Mouse (Mus musculus) thymus, adult 2 months (tissue): ENCODE measurements around the gene Mum1. TPM values are rescaled to one million over a fixed set of nuclear protein-coding genes. Genes with fewer than 3 reads are reported as not detected.

ENCODE experiments used
- DNase-seq: peaks from one replicate; pipeline ENCODE4 v3.0.0; 2021
- H3K27ac ChIP-seq: fragments of 200-500 bp; 2 replicates; pipeline ENCODE4 v1.5.1; 2012; ENCODE audit warnings: low read length, control low read depth; ENCODE audit not compliant: control insufficient read depth, insufficient read depth
- H3K27me3 ChIP-seq: fragments of 200-500 bp; 2 replicates; pipeline ENCODE4 v1.6.1; 2012; ENCODE audit warnings: mild to moderate bottlenecking, low read length, moderate library complexity, mixed read lengths; ENCODE audit not compliant: control insufficient read depth, insufficient read depth
- H3K36me3 ChIP-seq: fragments of 200-500 bp; 2 replicates; pipeline ENCODE4 v1.6.1; 2012; ENCODE audit warnings: mild to moderate bottlenecking, low read length, moderate library complexity; ENCODE audit not compliant: control insufficient read depth, insufficient read depth
- H3K4me1 ChIP-seq: fragments of 200-500 bp; replicated peaks from 2 replicates; pipeline ENCODE4 v1.6.1; 2012; ENCODE audit warnings: low read length; ENCODE audit not compliant: control insufficient read depth, insufficient read depth
- H3K4me3 ChIP-seq: fragments of 200-500 bp; 2 replicates; pipeline ENCODE4 v1.5.1; 2012; ENCODE audit warnings: mild to moderate bottlenecking, low read length, control low read depth, moderate library complexity; ENCODE audit not compliant: control insufficient read depth, insufficient read depth
- CTCF ChIP-seq: fragments of 200-500 bp; IDR thresholded peaks from 2 replicates; pipeline ENCODE4 v1.5.1; 2012; ENCODE audit warnings: mild to moderate bottlenecking, control low read depth, low read length, moderate library complexity, borderline replicate concordance; ENCODE audit not compliant: control insufficient read depth, poor library complexity, insufficient read depth; ENCODE audit errors: extremely low read depth
- POLR2A ChIP-seq: fragments of 200-500 bp; IDR thresholded peaks from 2 replicates; pipeline ENCODE4 v1.6.1; 2012; ENCODE audit warnings: mild to moderate bottlenecking, low read length, control low read depth, moderate library complexity; ENCODE audit not compliant: control insufficient read depth, poor library complexity, insufficient read depth; ENCODE audit errors: extremely low read depth
- WGBS: fragments of 180-500 bp; shearing (Covaris S2); methylation state at CpG from one replicate; pipeline ENCODE4 v1.1.7; 2018; 5-methylcytosine and 5-hydroxymethylcytosine counted together
- polyA plus RNA-seq: library from polyadenylated mRNA; depleted of rRNA; stranded (reverse); fragments of >200 nt; gene quantifications from 2 replicates; pipeline ENCODE4 v1.2.3, GENCODE M21; 2012

Mum1 gene
- polyA plus RNA-seq, 1 experiment, result 111 TPM

- Histone ChIP-seq H3K4me3 (no peak overlapping the region), H3K4me1 (peaks cover 13% of the 10 kb centered on the region), H3K27ac (no peak overlapping the region), H3K27me3 (no peaks in the 10 kb centered on the region), H3K36me3 (peaks cover 23% of the 10 kb centered on the region)
- TF ChIP-seq POLR2A, result no peak
- TF ChIP-seq CTCF, result no peak
- 98% methylated on average over 11 of the region's 11 CpGs for WGBS
- no peak for DNase-seq
These were observed 26.4 kb downstream of the Mum1 start for GRCm38 (mm10) chr10:80252493-80253274.

GRCm38 (mm10) chr10:80253551-80253950 is 27.3 kb downstream of the Mum1 start:
- WGBS, result 96% methylated on average over 6 of the region's 6 CpGs
- no peak overlapping the region for H3K4me3 ChIP-seq
- TF ChIP-seq CTCF (no peak), POLR2A (no peak)
- peaks cover 18% of the 10 kb centered on the region for H3K4me1 ChIP-seq
- no peak for DNase-seq
- H3K27ac ChIP-seq, result no peak overlapping the region
- H3K36me3 ChIP-seq, result peaks cover 26% of the 10 kb centered on the region
- H3K27me3 ChIP-seq, result no peaks in the 10 kb centered on the region

DNA sequence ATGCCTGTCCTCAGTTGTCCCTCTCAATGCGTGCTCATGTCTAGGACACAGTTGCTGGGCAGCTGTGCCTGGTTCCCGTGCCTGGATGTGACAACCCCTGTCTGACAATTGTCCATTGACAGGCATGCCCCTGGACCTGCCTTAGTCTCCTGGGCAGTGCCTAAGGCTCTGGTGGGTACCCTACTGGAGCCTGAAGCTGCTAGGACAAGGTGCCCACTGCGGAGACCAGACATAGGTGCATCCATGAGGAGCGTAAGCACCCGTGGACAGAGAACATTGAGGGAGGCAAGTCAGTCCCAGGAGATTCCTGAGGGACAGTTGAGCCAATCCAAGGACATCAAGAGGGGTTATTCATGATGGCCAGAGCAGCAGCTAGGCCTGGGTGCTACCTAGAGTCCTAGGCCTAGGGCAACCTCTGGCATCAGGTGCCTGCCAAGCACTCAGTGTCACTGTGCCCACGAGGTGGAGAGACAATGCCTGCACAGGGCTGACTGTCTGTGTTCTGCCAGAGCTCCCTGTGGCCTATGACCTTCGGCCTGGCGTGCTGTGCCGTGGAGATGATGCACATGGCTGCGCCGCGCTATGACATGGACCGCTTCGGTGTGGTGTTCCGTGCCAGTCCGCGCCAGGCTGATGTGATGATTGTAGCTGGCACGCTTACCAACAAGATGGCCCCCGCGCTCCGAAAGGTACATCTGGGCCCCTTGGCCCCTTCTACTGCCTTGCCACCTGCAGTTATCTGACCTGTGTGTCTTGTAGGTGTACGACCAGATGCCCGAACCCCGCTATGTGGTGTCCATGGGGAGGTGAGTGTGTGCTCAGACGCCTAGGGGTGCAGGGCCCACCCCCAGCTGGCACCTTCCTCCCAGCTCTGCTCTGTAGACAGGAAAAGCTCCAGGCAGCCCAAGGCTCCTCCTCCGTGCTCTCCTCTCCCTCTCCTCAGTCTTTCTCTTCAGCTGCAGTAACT is 28.4 kb downstream of the Mum1 start:
- 97% methylated on average over 26 of the region's 26 CpGs for WGBS
- Histone ChIP-seq H3K27ac (no peak overlapping the region), H3K27me3 (no peaks in the 10 kb centered on the region), H3K36me3 (peaks cover 26% of the 10 kb centered on the region), H3K4me3 (no peak overlapping the region), H3K4me1 (peaks cover 18% of the 10 kb centered on the region)
- no peak for TF ChIP-seq POLR2A
- no peak for TF ChIP-seq CTCF
- DNase-seq, result no peak

- H3K36me3 ChIP-seq, result peaks cover 26% of the 10 kb centered on the region
- H3K4me3 ChIP-seq, result no peak overlapping the region
- peaks cover 19% of the 10 kb centered on the region for H3K4me1 ChIP-seq
- no peak for DNase-seq
- 98% methylated on average over 5 of the region's 5 CpGs for WGBS
- TF ChIP-seq CTCF (no peak), POLR2A (no peak)
- no peak overlapping the region for H3K27ac ChIP-seq
- no peaks in the 10 kb centered on the region for H3K27me3 ChIP-seq
These were observed 29.8 kb downstream of the Mum1 start for GRCm38 (mm10) chr10:80255881-80256535.

- WGBS, result 66% methylated on average over 2 of the region's 2 CpGs
- H3K4me1 ChIP-seq, result peaks cover 27% of the 10 kb centered on the region
- DNase-seq, result no peak
- peaks cover 26% of the 10 kb centered on the region for H3K36me3 ChIP-seq
- no peaks in the 10 kb centered on the region for H3K27me3 ChIP-seq
- TF ChIP-seq CTCF, result no peak
- no peak for TF ChIP-seq POLR2A
- H3K4me3 ChIP-seq, result no peak overlapping the region
- H3K27ac ChIP-seq, result no peak overlapping the region
These were observed 31.7 kb downstream of the Mum1 start for GRCm38 (mm10) chr10:80257936-80258335.

GRCm38 (mm10) chr10:80258752-80259462 is 32.7 kb downstream of the Mum1 start:
- H3K36me3 ChIP-seq, result peaks cover 26% of the 10 kb centered on the region
- TF ChIP-seq CTCF (no peak), POLR2A (no peak)
- DNase-seq, result no peak
- H3K27ac ChIP-seq, result no peak overlapping the region
- H3K27me3 ChIP-seq, result no peaks in the 10 kb centered on the region
- no peak overlapping the region for H3K4me3 ChIP-seq
- H3K4me1 ChIP-seq, result peaks cover 27% of the 10 kb centered on the region
- WGBS, result 98% methylated on average over 14 of the region's 14 CpGs
